Mouse (Mus musculus) limb, embryonic 15.5 days (tissue): ENCODE measurements around the gene Decr2. TPM values are rescaled to one million over a fixed set of nuclear protein-coding genes. Genes with fewer than 3 reads are reported as not detected.
A peak's percentile ranks its signal among the peaks of the same experiment; 100 is the strongest.

ENCODE experiments used
- ATAC-seq: fragments of 200-750 bp; cut with Nextera tagmentation; 2 replicates; pipeline ENCODE4 v1.8.0; 2017; ENCODE audit warnings: low read depth, moderate TSS enrichment; ENCODE audit not compliant: insufficient number of reproducible peaks, low FRiP score, low TSS enrichment
- H3K27ac ChIP-seq: fragments of 300-500 bp; sonication (generic); 2 replicates; pipeline ENCODE4 v1.5.1; 2015; ENCODE audit warnings: moderate library complexity, mild to moderate bottlenecking, inconsistent platforms
- H3K27me3 ChIP-seq: fragments of 300-500 bp; sonication (generic); 2 replicates; pipeline ENCODE4 v1.6.1; 2015; ENCODE audit warnings: inconsistent platforms
- H3K36me3 ChIP-seq: fragments of 300-500 bp; sonication (generic); 2 replicates; pipeline ENCODE4 v1.6.1; 2015; ENCODE audit warnings: inconsistent platforms
- H3K4me1 ChIP-seq: fragments of 300-500 bp; sonication (generic); 2 replicates; pipeline ENCODE4 v1.6.1; 2015; ENCODE audit warnings: inconsistent platforms
- H3K4me2 ChIP-seq: fragments of 300-500 bp; sonication (generic); 2 replicates; pipeline ENCODE4 v1.6.1; 2015; ENCODE audit warnings: mild to moderate bottlenecking, inconsistent platforms
- H3K4me3 ChIP-seq: fragments of 300-500 bp; sonication (generic); 2 replicates; pipeline ENCODE4 v1.5.1; 2015; ENCODE audit warnings: mild to moderate bottlenecking, inconsistent platforms
- H3K9ac ChIP-seq: fragments of 300-500 bp; sonication (generic); 2 replicates; pipeline ENCODE4 v1.6.1; 2015; ENCODE audit warnings: inconsistent platforms
- H3K9me3 ChIP-seq: fragments of 300-500 bp; sonication (generic); 2 replicates; pipeline ENCODE4 v1.6.1; 2016; ENCODE audit warnings: inconsistent platforms
- WGBS: fragments of 180-500 bp; shearing (Covaris S2); methylation state at CpG from one replicate; pipeline ENCODE4 v1.1.7; 2015; 5-methylcytosine and 5-hydroxymethylcytosine counted together
- polyA plus RNA-seq: library from polyadenylated mRNA; unstranded; fragments of >200 nt; fragmentation: Nextera tagmentation; extraction: Ambion mirVana; gene quantifications from 2 replicates; pipeline ENCODE4 v1.2.1, GENCODE M21; 2015

The Decr2 gene
- polyA plus RNA-seq: 39.8 and 40.9 TPM in 2 replicates

GRCm38 (mm10) chr17:26089905-26090632, at the start of gene Decr2:
Gene Decr2 (minus strand): TSS chr17:26090337.
- no peaks in the 10 kb centered on the region for H3K27me3 ChIP-seq
- H3K9me3 ChIP-seq: no peaks in the 10 kb centered on the region
- H3K36me3 ChIP-seq: peaks cover 24% of the 10 kb centered on the region
- 1% methylated on average over 32 of the region's 32 CpGs for WGBS
- ATAC-seq: peak; percentile 85
- H3K4me3 ChIP-seq: peak within 1 kb of the TSS; percentile 63
- peaks cover 17% of the 10 kb centered on the region for H3K4me1 ChIP-seq
- peak within 1 kb of the TSS; percentile 73 for H3K4me2 ChIP-seq
- peak within 1 kb of the TSS; percentile 58 for H3K9ac ChIP-seq
- H3K27ac ChIP-seq: peak within 1 kb of the TSS; percentile 88

GRCm38 (mm10) chr17:26138901-26139381, 48.8 kb upstream of the Decr2 start:
- Histone ChIP-seq H3K36me3 (peaks cover 13% of the 10 kb centered on the region), H3K9ac (peak overlapping the region; percentile 98), H3K27me3 (no peaks in the 10 kb centered on the region), H3K27ac (peak overlapping the region; percentile 96), H3K9me3 (no peaks in the 10 kb centered on the region), H3K4me1 (peaks cover 25% of the 10 kb centered on the region), H3K4me3 (peak overlapping the region; percentile 97), H3K4me2 (peak overlapping the region; percentile 66)
- under 1% methylated on average over 39 of the region's 58 CpGs for WGBS
- peak; percentile 54; the same call in 1 of the 2 replicates for ATAC-seq

GRCm38 (mm10) chr17:26138239-26138836, 48.2 kb upstream of the Decr2 start, which contains the start of gene Axin1:
Gene Axin1 (plus strand): TSS chr17:26138688.
- H3K4me1 ChIP-seq: peaks cover 25% of the 10 kb centered on the region
- no peaks in the 10 kb centered on the region for H3K9me3 ChIP-seq
- peaks cover 7% of the 10 kb centered on the region for H3K36me3 ChIP-seq
- H3K27ac ChIP-seq: peak within 1 kb of the TSS; percentile 96
- WGBS: 1% methylated on average over 42 of the region's 42 CpGs
- peak; percentile 98 for ATAC-seq
- H3K27me3 ChIP-seq: no peaks in the 10 kb centered on the region
- peak within 1 kb of the TSS; percentile 98 for H3K9ac ChIP-seq
- H3K4me2 ChIP-seq: peak within 1 kb of the TSS; percentile 66
- H3K4me3 ChIP-seq: peak within 1 kb of the TSS; percentile 97

GRCm38 (mm10) chr17:26137751-26138130, 47.6 kb upstream of the Decr2 start:
- WGBS: 74% methylated on average over 2 of the region's 2 CpGs
- Histone ChIP-seq H3K4me2 (peak overlapping the region; percentile 66), H3K4me3 (peak overlapping the region; percentile 97), H3K36me3 (peaks cover 2% of the 10 kb centered on the region), H3K4me1 (peaks cover 25% of the 10 kb centered on the region), H3K27me3 (no peaks in the 10 kb centered on the region), H3K9ac (no peak overlapping the region), H3K9me3 (no peaks in the 10 kb centered on the region), H3K27ac (peak overlapping the region; percentile 96)
- no peak for ATAC-seq

GRCm38 (mm10) chr17:26137106-26137750, 47.1 kb upstream of the Decr2 start:
- H3K27me3 ChIP-seq: no peaks in the 10 kb centered on the region
- H3K4me3 ChIP-seq: no peak overlapping the region
- H3K36me3 ChIP-seq: peaks cover 2% of the 10 kb centered on the region
- no peaks in the 10 kb centered on the region for H3K9me3 ChIP-seq
- no peak overlapping the region for H3K9ac ChIP-seq
- WGBS: 89% methylated on average over 11 of the region's 11 CpGs
- H3K27ac ChIP-seq: 0 out of 2 replicates have a peak overlapping the region, but pooled peaks have one; percentile 96
- no peak overlapping the region for H3K4me2 ChIP-seq
- peaks cover 25% of the 10 kb centered on the region for H3K4me1 ChIP-seq
- ATAC-seq: no peak

- Histone ChIP-seq H3K27ac (no peak overlapping the region), H3K4me1 (no peaks in the 10 kb centered on the region), H3K4me3 (no peak overlapping the region), H3K36me3 (peaks cover 48% of the 10 kb centered on the region), H3K4me2 (no peak overlapping the region), H3K9ac (no peak overlapping the region), H3K27me3 (no peaks in the 10 kb centered on the region), H3K9me3 (no peaks in the 10 kb centered on the region)
- 87% methylated on average over 18 of the region's 18 CpGs for WGBS
- 0 out of 2 replicates have a peak, but pooled peaks have one; percentile 10 for ATAC-seq
These were observed 42.0 kb upstream of the Decr2 start for GRCm38 (mm10) chr17:26131856-26132853.

GRCm38 (mm10) chr17:26131062-26131732, 41.1 kb upstream of the Decr2 start:
- Histone ChIP-seq H3K9me3 (no peaks in the 10 kb centered on the region), H3K9ac (no peak overlapping the region), H3K27me3 (no peaks in the 10 kb centered on the region), H3K27ac (no peak overlapping the region), H3K4me2 (no peak overlapping the region), H3K4me1 (no peaks in the 10 kb centered on the region), H3K36me3 (peaks cover 57% of the 10 kb centered on the region), H3K4me3 (no peak overlapping the region)
- no peak for ATAC-seq
- WGBS: 89% methylated on average over 18 of the region's 18 CpGs

GRCm38 (mm10) chr17:26125226-26125625, 35.1 kb upstream of the Decr2 start:
- H3K4me2 ChIP-seq: no peak overlapping the region
- no peaks in the 10 kb centered on the region for H3K27me3 ChIP-seq
- no peak overlapping the region for H3K27ac ChIP-seq
- H3K4me1 ChIP-seq: peaks cover 22% of the 10 kb centered on the region
- H3K36me3 ChIP-seq: peaks cover 51% of the 10 kb centered on the region
- no peaks in the 10 kb centered on the region for H3K9me3 ChIP-seq
- 88% methylated on average over 10 of the region's 10 CpGs for WGBS
- no peak overlapping the region for H3K4me3 ChIP-seq
- no peak overlapping the region for H3K9ac ChIP-seq
- ATAC-seq: no peak

GRCm38 (mm10) chr17:26124560-26124959, 34.4 kb upstream of the Decr2 start:
- no peak for ATAC-seq
- Histone ChIP-seq H3K9me3 (no peaks in the 10 kb centered on the region), H3K4me2 (peak overlapping the region; percentile 79), H3K4me1 (peaks cover 26% of the 10 kb centered on the region), H3K9ac (peak overlapping the region; percentile 80; the same call in 1 of the 2 replicates), H3K27me3 (peaks cover under 1% of the 10 kb centered on the region; the same call in 1 of the 2 replicates), H3K27ac (no peak overlapping the region), H3K36me3 (peaks cover 45% of the 10 kb centered on the region), H3K4me3 (peak overlapping the region; percentile 96)
- 83% methylated on average over 7 of the region's 7 CpGs for WGBS

- peak within 1 kb of the TSS; percentile 47 for H3K27ac ChIP-seq
- H3K27me3 ChIP-seq: peaks cover 13% of the 10 kb centered on the region
- under 1% methylated on average over 32 of the region's 32 CpGs for WGBS
These were observed 33.1 kb upstream of the Decr2 start, which contains the start of gene Mrpl28 for GRCm38 (mm10) chr17:26123267-26123684. Gene Mrpl28 (plus strand): TSS chr17:26123500.

More at GRCm38 (mm10) chr17:26123267-26123684, 33.1 kb upstream of the Decr2 start, which contains the start of gene Mrpl28:
- H3K36me3 ChIP-seq: peaks cover 32% of the 10 kb centered on the region
- H3K4me2 ChIP-seq: peak within 1 kb of the TSS; percentile 79
- peaks cover 26% of the 10 kb centered on the region for H3K4me1 ChIP-seq
- peak; percentile 84 for ATAC-seq
- peak within 1 kb of the TSS; percentile 80 for H3K9ac ChIP-seq
- no peaks in the 10 kb centered on the region for H3K9me3 ChIP-seq
- H3K4me3 ChIP-seq: peak within 1 kb of the TSS; percentile 96
